In genomic region chr4:56802669-56803150, GRCm38 (mm10) we compare ENCODE assay signal across 8 mouse cellular contexts. TPM values are rescaled to one million over a fixed set of nuclear protein-coding genes. Genes with fewer than 3 reads are reported as not detected.
DNase-seq lines count a peak whose midpoint lies in the region; ATAC-seq and TF ChIP-seq lines count a peak whose summit lies in the region.

No protein-coding gene starts in this region.

- H3K27ac ChIP-seq in gastrocnemius, adult 2 months, result peak overlapping the region; percentile 94
- H3K27ac ChIP-seq in hindbrain, embryonic 11.5 days (ENCODE audit: low read depth, low read length), result peak overlapping the region; percentile 65

- H3K9ac ChIP-seq in hindbrain, embryonic 11.5 days (ENCODE audit: low read depth, low read length), result peak overlapping the region; percentile 89

- H3K9me3 ChIP-seq in E14TG2a.4 (ENCODE audit: low read length), result no peaks in the 10 kb centered on the region
- no peaks in the 10 kb centered on the region for H3K9me3 ChIP-seq in hindbrain, embryonic 11.5 days (ENCODE audit: control insufficient read depth, low read length)

- intact Hi-C loops in gastrocnemius, adult 2 months (cut with DNase I), result no loop called here
- intact Hi-C loops in gastrocnemius, postnatal 36 days (cut with DNase I), result no loop called here

- 3% methylated on average over 25 of the region's 25 CpGs for WGBS in hindbrain, embryonic 11.5 days

- peak overlapping the region; percentile 77 for H3K4me3 ChIP-seq in gastrocnemius, adult 2 months
- peak overlapping the region; percentile 97 for H3K4me3 ChIP-seq in E14TG2a.4 (replicated peaks; ENCODE audit: low read length)
- H3K4me3 ChIP-seq in hindbrain, embryonic 11.5 days (ENCODE audit: low read depth, low read length), result peak overlapping the region; percentile 87

- no peak for DNase-seq in gastrocnemius, adult 2 months
- DNase-seq in gastrocnemius, postnatal 36 days, result no peak
- no peak for DNase-seq in hindbrain, embryonic 11.5 days (ENCODE audit: low spot score)
- DNase-seq in embryo, embryonic 10.5 days (ENCODE audit: low spot score), result no peak
- DNase-seq in cerebellum, adult 9-11 months, result no peak
- no peak for DNase-seq in ovary, postnatal 14 days (ENCODE audit: low spot score)

- peak overlapping the region; percentile 83 for H3K4me2 ChIP-seq in hindbrain, embryonic 11.5 days (replicated peaks; ENCODE audit: low read depth, low read length)

- TF ChIP-seq CTCF in gastrocnemius, adult 2 months (IDR thresholded peaks at IDR 0.05), result no peak
- no peak for TF ChIP-seq CTCF in E14TG2a.4 (conservative IDR thresholded peaks at IDR 0.05; ENCODE audit: low read length)

- H3K4me1 ChIP-seq in E14TG2a.4 (replicated peaks; ENCODE audit: low read depth, low read length), result peaks cover 26% of the 10 kb centered on the region
- H3K4me1 ChIP-seq in hindbrain, embryonic 11.5 days (replicated peaks; ENCODE audit: control insufficient read depth, insufficient read depth, low read length), result no peaks in the 10 kb centered on the region; the same call in none of the 2 replicates

- peaks cover 73% of the 10 kb centered on the region for H3K36me3 ChIP-seq in E14TG2a.4 (ENCODE audit: insufficient read depth, low read length)
- H3K36me3 ChIP-seq in hindbrain, embryonic 11.5 days (ENCODE audit: control insufficient read depth, insufficient read depth, low read length), result peaks cover 6% of the 10 kb centered on the region; the same call in 1 of the 2 replicates

- no peak; the same call in 1 of the 2 replicates for ATAC-seq in hindbrain, embryonic 11.5 days (ENCODE audit: low FRiP score)
- peak; percentile 14 for ATAC-seq in megakaryocyte, adult 5-6 weeks (ENCODE audit: poor library complexity, severe bottlenecking)

- peaks cover 3% of the 10 kb centered on the region; the same call in 1 of the 2 replicates for H3K27me3 ChIP-seq in E14TG2a.4 (ENCODE audit: insufficient read depth, low read length)
- H3K27me3 ChIP-seq in hindbrain, embryonic 11.5 days (ENCODE audit: control insufficient read depth, insufficient read depth, low read length), result no peaks in the 10 kb centered on the region

RNA-seq across cellular contexts. Expression of gene Fam206a, which starts 0.6 kb away (rescaled TPM):
- 1 to 10 TPM; 1.6 to 2.0 TPM for total RNA-seq in gastrocnemius, adult 2 months (2021)
- 1 to 10 TPM; 1.1 to 2.3 TPM for total RNA-seq in gastrocnemius, postnatal 36 days (2021)
- 25.3 and 26.3 TPM in 2 replicates for polyA plus RNA-seq in hindbrain, embryonic 11.5 days (2014; fragmentation: Nextera tagmentation; extraction: Ambion mirVana)
- 15.7 and 18.9 TPM in 2 replicates for total RNA-seq in megakaryocyte, adult 5-6 weeks (2015)
- 5.7 and 6.6 TPM in 2 replicates for total RNA-seq in megakaryocyte, adult 5-6 weeks (2017)

RNA-seq across cellular contexts. Expression of gene Elp1, which starts 0.6 kb away (rescaled TPM):
- 10 to 100 TPM; 21.2 to 27.4 TPM for total RNA-seq in gastrocnemius, adult 2 months (2021)
- total RNA-seq in gastrocnemius, postnatal 36 days (2021), result 10 to 100 TPM; 17.5 to 22.9 TPM
- 74.9 and 94.2 TPM in 2 replicates for polyA plus RNA-seq in hindbrain, embryonic 11.5 days (2014; fragmentation: Nextera tagmentation; extraction: Ambion mirVana)
- total RNA-seq in megakaryocyte, adult 5-6 weeks (2015), result 34.6 and 35.3 TPM in 2 replicates
- 31.2 and 33.0 TPM in 2 replicates for total RNA-seq in megakaryocyte, adult 5-6 weeks (2017)

RNA-seq across cellular contexts. Expression of gene Actl7a, which starts 59.5 kb away (rescaled TPM):
- total RNA-seq in gastrocnemius, adult 2 months (2021), result not detected
- total RNA-seq in gastrocnemius, postnatal 36 days (2021), result not detected
- polyA plus RNA-seq in hindbrain, embryonic 11.5 days (2014; fragmentation: Nextera tagmentation; extraction: Ambion mirVana), result not detected in 2 replicates
- not detected in 2 replicates for total RNA-seq in megakaryocyte, adult 5-6 weeks (2015)
- not detected in 2 replicates for total RNA-seq in megakaryocyte, adult 5-6 weeks (2017)
